Mouse (Mus musculus) left cerebral cortex, adult 2 months (tissue): ENCODE measurements around the gene Polr3b. TPM values are rescaled to one million over a fixed set of nuclear protein-coding genes. Genes with fewer than 3 reads are reported as not detected.

Experiments
- DNase-seq, 2 experiments: peaks; one replicate each; pipeline ENCODE4 v3.0.0; 2021 to 2022; ENCODE audit warnings: low spot score in 2 of 2, mixed read lengths in 1 of 2; ENCODE audit errors: extremely low spot score in 1 of 2
- H3K27ac ChIP-seq: fragments of 200-600 bp; 2 replicates; pipeline ENCODE4 v1.8.1; 2022
- H3K4me3 ChIP-seq: fragments of 200-600 bp; 2 replicates; pipeline ENCODE4 v1.8.1; 2022
- CTCF ChIP-seq: fragments of 200-600 bp; IDR thresholded peaks from 2 replicates; pipeline ENCODE4 v1.8.1; 2022; ENCODE audit warnings: antibody characterized with exemption, mild to moderate bottlenecking, moderate library complexity
- intact Hi-C: fragments of 180-260 bp; cut with DNase I; formaldehyde crosslinking; loops from one replicate; pipeline ENCODE4 v1.15.1; 2025
- total RNA-seq, 2 experiments: library from RNA; stranded (reverse); gene quantifications; 2 replicates each; pipeline ENCODE4 v1.2.3; 2021

Gene Polr3b
- total RNA-seq, 2 experiments from 2014 or later, result 15.4 to 17.1 TPM

GRCm38 (mm10) chr10:84611664-84612063 is 10.4 kb upstream of the Polr3b start:
- no peak overlapping the region for H3K27ac ChIP-seq
- TF ChIP-seq CTCF, result no peak
- intact Hi-C loops, result no loop called here

DNA sequence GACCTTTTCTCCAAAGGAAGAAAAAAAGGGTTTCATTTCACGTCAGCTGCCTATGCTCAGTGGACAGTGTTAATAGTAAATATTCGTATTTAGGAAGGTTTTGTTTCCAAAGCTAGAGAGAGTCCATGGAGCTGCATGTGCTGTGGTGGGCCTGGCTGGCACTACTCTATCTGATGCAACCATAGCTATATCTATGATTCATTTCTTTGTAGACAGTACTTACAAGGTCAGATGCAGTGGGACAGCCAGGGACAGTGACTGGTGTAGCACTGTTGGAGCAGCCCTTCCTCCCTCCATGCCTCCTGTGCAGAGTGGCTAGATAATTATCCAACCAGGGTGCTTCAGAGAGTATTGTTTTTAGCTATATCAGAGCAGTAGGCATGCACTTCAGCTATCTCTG is 9.8 kb upstream of the Polr3b start:
- no peak for TF ChIP-seq CTCF
- H3K4me3 ChIP-seq, result no peak overlapping the region
- H3K27ac ChIP-seq, result no peak overlapping the region
- intact Hi-C loops, result no loop called here
- no peak for DNase-seq

More at GRCm38 (mm10) chr10:84611664-84612063, 10.4 kb upstream of the Polr3b start:
- H3K4me3 ChIP-seq, result no peak overlapping the region
- no peak for DNase-seq

GRCm38 (mm10) chr10:84613366-84613765 is 8.7 kb upstream of the Polr3b start:
- TF ChIP-seq CTCF, result no peak
- Histone ChIP-seq H3K4me3 (no peak overlapping the region), H3K27ac (no peak overlapping the region)
- DNase-seq, result no peak
- intact Hi-C loops, result no loop called here

DNA sequence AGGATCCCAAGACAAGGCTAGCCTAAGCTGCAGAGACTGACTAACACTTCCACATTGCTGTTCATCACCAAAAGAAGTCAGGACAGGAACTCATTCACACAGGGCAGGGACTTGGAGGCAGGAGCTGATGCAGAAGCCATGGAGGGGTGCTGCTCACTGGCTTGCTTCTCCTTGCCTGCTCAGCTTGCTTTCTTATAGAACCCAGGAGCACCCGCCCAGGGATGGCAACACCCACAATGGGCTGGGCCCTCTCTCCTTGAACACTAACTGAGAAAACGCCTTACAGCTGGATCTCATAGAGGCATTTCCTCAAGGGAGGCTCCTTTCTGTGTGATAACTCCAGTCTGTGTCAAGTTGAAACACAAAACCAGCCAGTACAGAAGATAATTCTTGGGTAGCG is 7.0 kb upstream of the Polr3b start:
- TF ChIP-seq CTCF, result no peak
- no peak overlapping the region for H3K27ac ChIP-seq
- DNase-seq, result no peak
- no peak overlapping the region for H3K4me3 ChIP-seq
- intact Hi-C loops, result no loop called here

- DNase-seq, result no peak
- no peak overlapping the region for H3K4me3 ChIP-seq
- H3K27ac ChIP-seq, result no peak overlapping the region
- peak; percentile 25 for TF ChIP-seq CTCF
- intact Hi-C loops, result no loop called here
These were observed 9.1 kb downstream of the Polr3b start for GRCm38 (mm10) chr10:84631182-84631581.

DNA sequence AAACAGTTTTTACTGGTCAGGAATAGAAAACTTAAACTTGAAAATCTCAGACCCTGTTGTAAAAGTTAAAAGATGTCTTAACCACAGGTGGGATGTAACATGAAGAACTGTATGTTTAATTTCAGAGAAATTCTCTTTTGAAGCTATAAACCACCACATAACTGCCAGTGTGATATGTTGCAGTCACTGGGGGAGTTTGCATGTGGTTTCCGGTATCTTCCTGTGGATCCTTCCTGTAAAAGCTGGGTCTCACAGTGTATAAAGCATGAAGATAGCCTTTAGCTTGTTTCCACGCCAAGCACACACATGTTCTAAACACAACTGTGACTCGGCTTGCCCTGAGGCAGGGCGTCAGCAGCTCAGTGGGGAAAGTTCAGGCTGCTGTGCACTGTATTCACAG is 9.9 kb downstream of the Polr3b start:
- no peak for DNase-seq
- intact Hi-C loops, result no loop called here
- Histone ChIP-seq H3K27ac (no peak overlapping the region), H3K4me3 (no peak overlapping the region)
- TF ChIP-seq CTCF, result no peak

- intact Hi-C loops, result no loop called here
- DNase-seq, result no peak
- no peak for TF ChIP-seq CTCF
These were observed 14.6 kb downstream of the Polr3b start for GRCm38 (mm10) chr10:84636656-84637055.

GRCm38 (mm10) chr10:84638382-84638781 is 16.3 kb downstream of the Polr3b start:
- no peak overlapping the region for H3K4me3 ChIP-seq
- intact Hi-C loops, result no loop called here
- TF ChIP-seq CTCF, result no peak
- H3K27ac ChIP-seq, result no peak overlapping the region
- DNase-seq, result no peak

More at GRCm38 (mm10) chr10:84636656-84637055, 14.6 kb downstream of the Polr3b start:
- Histone ChIP-seq H3K27ac (no peak overlapping the region), H3K4me3 (no peak overlapping the region)

- H3K4me3 ChIP-seq, result no peak overlapping the region
- intact Hi-C loops, result loop anchor here (2.0 kb wide), 1 partner anchor 407 kb away; no protein-coding TSS in a partner anchor
- DNase-seq, result no peak
- no peak for TF ChIP-seq CTCF
- no peak overlapping the region for H3K27ac ChIP-seq
These were observed 17.6 kb downstream of the Polr3b start for GRCm38 (mm10) chr10:84639525-84640287.

GRCm38 (mm10) chr10:84640861-84641260 is 18.8 kb downstream of the Polr3b start:
- intact Hi-C loops, result loop anchor here (2.0 kb wide), 1 partner anchor 406 kb away; no protein-coding TSS in a partner anchor
- DNase-seq, result no peak
- H3K27ac ChIP-seq, result no peak overlapping the region
- no peak overlapping the region for H3K4me3 ChIP-seq
- TF ChIP-seq CTCF, result no peak

DNA sequence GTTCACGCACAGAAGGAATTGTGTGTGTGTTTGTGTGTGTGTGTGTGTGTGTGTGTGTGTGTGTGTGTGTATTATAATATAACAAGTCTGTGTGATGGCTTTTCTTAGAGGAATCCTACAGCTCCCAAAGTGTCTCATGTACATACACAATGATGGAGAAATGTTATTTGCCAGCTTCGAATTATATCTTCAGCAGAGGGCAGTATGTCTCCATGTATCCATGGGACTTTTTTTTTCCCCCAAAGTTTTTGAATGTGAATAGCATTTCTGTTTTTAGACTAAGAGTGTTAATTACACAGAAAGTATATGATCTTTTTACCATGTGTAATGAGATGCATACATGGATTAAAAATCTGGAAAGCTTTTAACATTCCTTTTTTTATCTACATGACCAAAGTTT is 19.5 kb downstream of the Polr3b start:
- intact Hi-C loops, result loop anchor here (2.0 kb wide), 1 partner anchor 405 kb away; no protein-coding TSS in a partner anchor
- Histone ChIP-seq H3K4me3 (no peak overlapping the region), H3K27ac (no peak overlapping the region)
- DNase-seq, result no peak
- TF ChIP-seq CTCF, result peak; percentile 43

DNA sequence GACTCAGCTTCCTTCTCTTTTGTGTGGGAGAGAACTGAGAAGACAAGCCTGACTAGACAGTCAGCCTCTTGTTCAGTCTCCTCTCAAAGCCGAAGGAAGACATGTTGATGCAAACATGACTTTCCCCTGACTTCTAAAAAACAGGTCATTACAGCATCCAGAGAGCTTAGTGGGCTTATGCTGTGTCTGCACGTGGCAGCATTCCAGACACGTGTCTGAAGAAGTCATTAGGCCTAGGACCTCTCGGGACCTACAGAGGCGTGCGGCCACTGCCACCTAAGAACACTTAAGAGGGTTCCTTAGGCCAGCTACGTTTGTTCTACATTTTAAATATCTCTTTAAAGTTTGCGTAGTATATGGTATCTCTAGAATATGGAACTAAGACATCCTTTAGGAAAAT is 23.8 kb downstream of the Polr3b start:
- Histone ChIP-seq H3K4me3 (no peak overlapping the region), H3K27ac (peak overlapping the region; percentile 58)
- TF ChIP-seq CTCF, result no peak
- no peak for DNase-seq
- intact Hi-C loops, result loop anchor here (1.0 to 5.0 kb wide), 3 partner anchors 271 to 456 kb away; partner anchors contain the start of genes Fhl4, Ric8b and Tmem263

DNA sequence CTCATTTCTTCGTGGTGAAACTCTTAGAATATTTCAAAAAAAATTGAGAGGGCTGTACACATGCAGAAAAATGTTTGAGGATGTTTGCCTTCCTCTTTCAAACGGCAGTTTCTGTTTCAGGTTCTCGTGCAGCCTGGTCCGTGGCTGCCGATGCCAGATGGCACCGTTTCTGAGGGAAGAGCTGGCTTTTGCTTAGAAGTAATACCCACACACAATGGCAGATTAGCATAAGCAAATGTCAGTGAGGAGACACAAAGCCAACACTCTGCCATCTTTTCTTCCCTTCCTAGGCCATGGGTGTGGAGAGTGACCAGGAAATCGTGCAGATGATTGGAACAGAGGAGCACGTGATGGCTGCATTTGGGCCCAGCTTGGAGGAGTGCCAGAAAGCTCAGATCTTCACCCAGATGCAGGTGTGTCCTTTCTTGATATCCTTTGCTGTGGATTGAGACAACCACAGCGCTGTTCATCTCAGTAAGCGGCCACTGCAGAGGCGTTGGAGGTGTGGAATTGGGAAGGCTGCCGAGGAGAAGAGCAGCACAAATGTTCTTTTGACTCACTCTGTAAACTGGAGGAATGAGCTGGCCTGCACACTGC is 24.5 kb downstream of the Polr3b start:
- TF ChIP-seq CTCF, result no peak
- Histone ChIP-seq H3K4me3 (no peak overlapping the region), H3K27ac (peak overlapping the region; percentile 58)
- DNase-seq, result peak; percentile 34 to 73
- intact Hi-C loops, result loop anchor here (1.0 to 5.0 kb wide), 3 partner anchors 271 to 456 kb away; partner anchors contain the start of genes Fhl4, Ric8b and Tmem263
